Mouse (Mus musculus): Measurements from ENCODE around the gene Mef2d.

Gene Mef2d

GRCm38 (mm10) chr3:88210918-88211317 is 68.7 kb downstream of the Mef2d start:
- DNase-seq = no peak

- no peak for DNase-seq
Measured at GRCm38 (mm10) chr3:88212356-88212755, 70.2 kb downstream of the Mef2d start.

DNA sequence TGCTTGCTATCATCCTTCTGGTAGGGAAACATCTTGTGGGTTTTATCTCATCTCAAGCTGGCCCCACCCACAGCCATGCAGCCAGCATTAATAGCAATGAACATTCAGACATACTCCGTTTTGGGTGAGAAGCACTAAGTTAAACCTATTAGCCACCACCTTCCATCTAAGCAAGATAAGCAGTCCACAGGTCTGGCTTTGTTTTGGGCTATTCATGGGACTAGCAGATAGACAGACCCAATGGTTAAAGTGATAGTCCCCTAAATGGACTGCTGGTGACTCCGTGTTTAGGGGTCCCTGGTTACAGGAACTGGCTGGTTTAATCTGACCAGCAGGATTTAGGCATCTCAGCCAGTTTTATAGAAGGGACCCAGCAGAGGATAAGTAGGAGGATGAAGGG is 70.8 kb downstream of the Mef2d start:
- no peak for DNase-seq

DNA sequence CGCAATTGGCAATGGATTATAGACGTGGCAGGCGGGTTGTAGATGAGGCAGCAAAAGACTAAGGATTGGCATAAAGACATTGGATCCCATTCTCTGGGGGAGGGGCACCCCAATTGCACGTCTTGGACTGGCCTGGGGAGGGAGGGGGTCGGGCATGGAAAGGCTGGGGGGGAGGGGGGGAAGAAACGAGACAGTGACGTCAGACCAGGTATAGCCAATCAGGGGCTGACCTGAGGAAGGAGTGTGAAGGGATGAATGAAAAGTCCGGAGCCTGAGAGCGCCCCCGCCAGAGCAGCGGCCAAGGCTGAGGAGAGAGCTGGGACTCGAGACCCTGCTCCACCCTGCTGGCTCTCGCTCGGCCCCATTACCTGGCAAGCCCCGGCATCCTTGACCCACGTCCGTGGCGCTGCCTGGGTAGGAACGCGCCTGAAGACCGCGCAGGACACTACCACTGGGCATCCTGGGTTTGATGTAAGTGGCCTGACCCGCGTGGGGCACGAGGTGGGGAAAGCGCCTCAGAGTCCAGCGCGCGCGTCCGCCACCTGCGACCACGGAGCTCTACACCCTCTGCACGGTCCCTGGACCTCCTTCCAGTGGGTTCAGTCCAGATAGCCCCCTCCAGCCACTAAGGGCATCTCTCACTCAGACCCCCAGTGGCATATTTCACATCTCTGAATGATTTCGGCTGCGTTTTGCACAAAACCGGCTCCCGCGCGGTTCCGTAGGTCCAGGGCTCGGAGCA is 72.2 kb downstream of the Mef2d start:
- no peak for DNase-seq

- no peak for DNase-seq
Measured at GRCm38 (mm10) chr3:88214971-88215552, 72.9 kb downstream of the Mef2d start.

DNA sequence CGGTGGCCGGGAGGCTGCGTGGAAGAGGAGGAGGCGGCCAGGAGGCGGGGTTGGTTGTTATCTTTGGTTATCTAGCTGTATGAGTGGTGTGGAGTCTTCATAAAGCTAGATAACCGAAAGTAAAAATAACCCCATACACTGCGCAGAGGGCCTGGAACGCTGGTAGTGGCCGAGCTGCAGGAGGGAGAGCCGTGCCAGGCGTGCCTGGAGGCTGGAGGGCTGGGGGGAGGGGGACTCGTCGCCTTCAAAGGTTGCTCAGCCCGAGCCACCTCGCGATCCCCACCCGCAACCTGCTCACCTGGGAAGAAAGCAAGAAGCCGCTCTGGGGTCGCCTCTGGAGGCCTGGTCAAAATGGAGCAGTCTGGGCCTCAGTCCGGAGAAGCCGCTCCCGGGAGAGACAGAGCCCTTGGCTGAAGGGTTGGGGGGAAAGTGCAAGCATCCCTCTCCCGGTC is 73.4 kb downstream of the Mef2d start:
- DNase-seq = no peak

DNA sequence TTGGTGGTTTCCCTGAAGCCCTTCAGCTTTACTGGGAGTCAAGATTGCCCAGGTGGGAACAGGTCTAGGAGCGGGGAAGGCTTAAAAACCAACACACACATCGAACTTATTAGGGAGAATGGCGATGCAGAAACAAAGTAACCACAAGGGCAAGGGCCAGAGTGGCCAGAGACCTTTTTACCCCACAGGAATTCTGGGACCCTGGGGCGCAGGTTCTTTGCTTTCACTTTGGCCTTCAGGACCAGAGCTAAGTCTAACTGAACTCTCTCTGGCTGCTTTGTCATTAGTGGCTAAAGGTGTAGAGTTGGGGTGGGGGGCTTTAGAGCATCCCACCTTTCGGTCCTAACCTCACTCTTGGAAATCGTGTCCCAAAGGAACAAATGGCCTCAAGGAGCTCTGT is 73.9 kb downstream of the Mef2d start:
- no peak for DNase-seq

- no peak for DNase-seq
Measured at GRCm38 (mm10) chr3:88216534-88217326, 74.6 kb downstream of the Mef2d start.

DNA sequence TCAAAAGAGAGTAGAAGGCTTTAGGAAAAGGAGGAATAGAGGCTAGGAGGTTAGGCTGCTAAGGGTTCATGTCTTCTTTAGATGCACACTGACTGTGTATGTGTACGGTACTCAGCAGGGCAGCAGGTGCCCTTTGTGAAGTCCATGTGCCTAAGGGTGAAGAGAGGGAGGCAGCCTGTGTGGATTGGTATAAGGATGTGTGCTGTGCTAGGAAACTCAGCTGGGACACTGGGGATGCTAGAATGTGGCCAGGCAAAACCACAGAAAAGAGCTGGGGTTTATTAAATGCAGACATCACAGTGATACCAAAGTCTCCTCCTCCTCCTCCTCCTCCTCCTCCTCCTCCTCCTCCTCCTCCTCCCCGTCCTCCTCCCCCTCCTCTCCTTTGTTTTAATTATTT is 75.5 kb downstream of the Mef2d start:
- DNase-seq = no peak

DNA sequence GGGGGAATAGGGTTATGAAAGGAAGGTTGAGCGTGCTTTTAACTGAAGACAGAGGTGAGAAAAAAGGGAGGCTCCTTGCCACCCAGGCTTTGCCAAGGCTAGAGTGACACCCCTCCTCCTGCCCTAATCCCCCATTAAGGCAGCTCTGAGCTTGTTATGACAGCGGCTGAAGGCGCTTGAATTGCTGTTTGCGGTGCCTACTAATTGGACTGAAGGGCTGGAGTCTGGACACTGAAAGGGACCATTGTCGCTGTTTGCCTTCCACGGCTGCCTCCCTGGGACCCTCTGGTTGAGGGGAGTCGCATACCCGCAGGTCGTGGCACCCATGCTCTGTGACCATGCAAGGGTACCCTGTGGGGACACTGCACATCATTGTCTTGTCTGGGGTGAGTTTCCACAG is 77.8 kb downstream of the Mef2d start:
- DNase-seq = no peak

DNA sequence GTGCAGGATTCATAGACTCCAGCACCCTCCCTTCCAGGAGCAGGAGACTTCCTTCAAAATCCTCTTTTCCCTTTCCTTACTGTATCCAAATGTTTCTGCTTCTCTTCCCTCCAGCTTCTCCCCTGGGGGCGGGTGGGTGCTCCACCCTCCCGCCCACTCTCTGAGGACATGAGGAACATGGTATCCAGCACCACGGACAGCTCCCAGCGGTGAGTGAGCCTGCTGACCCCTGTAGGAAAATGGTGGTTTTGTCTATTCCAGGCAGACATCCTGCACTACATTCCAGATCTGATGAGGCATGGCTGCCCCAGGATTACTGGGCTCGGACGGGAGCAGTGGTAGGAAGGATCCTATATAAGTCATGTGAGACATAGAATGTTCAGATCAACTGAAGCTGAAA is 78.7 kb downstream of the Mef2d start:
- DNase-seq = peak; percentile 88
